Mouse (Mus musculus) thymus, adult 2 months (tissue): ENCODE data around the gene Tmem120b. TPM values are rescaled to one million over a fixed set of nuclear protein-coding genes. Genes with fewer than 3 reads are reported as not detected.

Experiments used
- DNase-seq: peaks from one replicate; pipeline ENCODE4 v3.0.0; 2021
- H3K27ac ChIP-seq: fragments of 200-500 bp; 2 replicates; pipeline ENCODE4 v1.5.1; 2012; ENCODE audit warnings: low read length, control low read depth; ENCODE audit not compliant: control insufficient read depth, insufficient read depth
- H3K27me3 ChIP-seq: fragments of 200-500 bp; 2 replicates; pipeline ENCODE4 v1.6.1; 2012; ENCODE audit warnings: mild to moderate bottlenecking, low read length, moderate library complexity, mixed read lengths; ENCODE audit not compliant: control insufficient read depth, insufficient read depth
- H3K36me3 ChIP-seq: fragments of 200-500 bp; 2 replicates; pipeline ENCODE4 v1.6.1; 2012; ENCODE audit warnings: mild to moderate bottlenecking, low read length, moderate library complexity; ENCODE audit not compliant: control insufficient read depth, insufficient read depth
- H3K4me1 ChIP-seq: fragments of 200-500 bp; replicated peaks from 2 replicates; pipeline ENCODE4 v1.6.1; 2012; ENCODE audit warnings: low read length; ENCODE audit not compliant: control insufficient read depth, insufficient read depth
- H3K4me3 ChIP-seq: fragments of 200-500 bp; 2 replicates; pipeline ENCODE4 v1.5.1; 2012; ENCODE audit warnings: mild to moderate bottlenecking, low read length, control low read depth, moderate library complexity; ENCODE audit not compliant: control insufficient read depth, insufficient read depth
- CTCF ChIP-seq: fragments of 200-500 bp; IDR thresholded peaks from 2 replicates; pipeline ENCODE4 v1.5.1; 2012; ENCODE audit warnings: mild to moderate bottlenecking, control low read depth, low read length, moderate library complexity, borderline replicate concordance; ENCODE audit not compliant: control insufficient read depth, poor library complexity, insufficient read depth; ENCODE audit errors: extremely low read depth
- POLR2A ChIP-seq: fragments of 200-500 bp; IDR thresholded peaks from 2 replicates; pipeline ENCODE4 v1.6.1; 2012; ENCODE audit warnings: mild to moderate bottlenecking, low read length, control low read depth, moderate library complexity; ENCODE audit not compliant: control insufficient read depth, poor library complexity, insufficient read depth; ENCODE audit errors: extremely low read depth
- WGBS: fragments of 180-500 bp; shearing (Covaris S2); methylation state at CpG from one replicate; pipeline ENCODE4 v1.1.7; 2018; 5-methylcytosine and 5-hydroxymethylcytosine counted together
- polyA plus RNA-seq: library from polyadenylated mRNA; depleted of rRNA; stranded (reverse); fragments of >200 nt; gene quantifications from 2 replicates; pipeline ENCODE4 v1.2.3, GENCODE M21; 2012

Tmem120b gene
- polyA plus RNA-seq, 1 experiment = 43.6 TPM

DNA sequence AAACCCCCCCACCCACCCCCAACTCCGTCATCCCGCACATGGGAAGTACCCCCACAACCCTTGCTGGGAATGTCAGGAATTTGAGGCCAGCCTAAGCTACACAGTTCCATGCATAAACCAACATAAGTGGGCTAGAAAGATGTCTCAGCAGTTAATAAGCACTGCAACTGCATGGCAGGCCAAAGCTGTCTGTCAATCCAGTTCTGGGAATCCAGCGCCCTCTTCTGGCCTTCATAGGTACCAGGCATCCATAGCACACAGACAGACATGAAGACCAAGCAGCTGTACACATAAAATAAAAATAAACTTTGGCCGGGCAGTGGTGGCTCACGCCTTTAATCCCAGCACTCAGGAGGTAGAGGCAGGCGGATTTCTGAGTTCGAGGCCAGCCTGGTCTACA is 87.2 kb downstream of the Tmem120b start:
- Histone ChIP-seq H3K4me3 (no peak overlapping the region), H3K27ac (no peak overlapping the region), H3K36me3 (peaks cover 51% of the 10 kb centered on the region), H3K27me3 (no peaks in the 10 kb centered on the region), H3K4me1 (peaks cover 24% of the 10 kb centered on the region)
- TF ChIP-seq CTCF (no peak), POLR2A (no peak)
- WGBS = 59% methylated on average over 7 of the region's 7 CpGs
- peak; percentile 79 for DNase-seq

DNA sequence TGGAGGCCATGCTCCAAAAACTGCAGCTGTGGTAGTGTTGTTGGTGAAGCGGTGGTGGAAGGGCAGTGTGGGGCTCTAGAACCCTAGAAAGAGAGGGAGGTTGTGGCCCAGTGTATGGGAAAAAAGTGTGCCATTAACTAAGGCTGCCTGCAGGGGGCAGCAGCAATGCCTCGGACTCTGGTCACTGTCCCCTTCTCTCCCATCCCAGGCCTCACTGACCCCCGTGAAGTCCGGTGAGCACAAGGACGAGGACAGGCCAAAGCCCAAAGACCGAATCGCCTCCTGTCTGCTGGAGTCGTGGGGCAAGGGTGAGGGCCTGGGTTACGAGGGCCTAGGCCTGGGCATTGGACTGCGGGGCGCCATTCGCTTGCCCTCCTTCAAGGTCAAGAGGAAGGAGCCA is 88.5 kb downstream of the Tmem120b start:
- no peak for DNase-seq
- no peak overlapping the region for H3K4me3 ChIP-seq
- TF ChIP-seq POLR2A (no peak), CTCF (peak; percentile 56; the same call in 1 of the 2 replicates)
- no peak overlapping the region for H3K27ac ChIP-seq
- WGBS = 93% methylated on average over 12 of the region's 12 CpGs
- H3K36me3 ChIP-seq = peaks cover 65% of the 10 kb centered on the region
- peaks cover 12% of the 10 kb centered on the region for H3K4me1 ChIP-seq
- H3K27me3 ChIP-seq = no peaks in the 10 kb centered on the region

DNA sequence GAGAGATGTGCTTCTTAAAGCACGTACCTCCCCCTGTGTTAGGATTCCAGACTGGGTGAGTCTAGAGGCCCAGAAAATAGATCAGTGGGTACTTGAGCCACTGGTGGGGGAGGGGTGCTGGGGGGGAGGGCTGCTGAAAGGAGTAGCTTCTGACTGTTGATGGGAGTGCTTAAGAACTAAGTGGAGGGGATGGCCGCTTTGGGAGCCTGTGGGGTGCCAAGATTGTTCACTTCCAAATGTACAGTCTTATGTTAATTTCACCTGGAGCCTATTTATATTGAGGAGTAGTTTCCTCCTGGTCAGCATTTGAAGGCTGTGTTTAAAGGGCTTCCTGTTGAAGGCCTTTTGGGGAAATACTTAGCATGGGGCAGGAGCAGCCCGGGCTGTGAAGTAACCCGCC is 89.8 kb downstream of the Tmem120b start:
- peaks cover 2% of the 10 kb centered on the region for H3K4me1 ChIP-seq
- H3K27ac ChIP-seq = no peak overlapping the region
- 97% methylated on average over 4 of the region's 4 CpGs for WGBS
- no peaks in the 10 kb centered on the region for H3K27me3 ChIP-seq
- DNase-seq = no peak
- no peak for TF ChIP-seq CTCF
- no peak for TF ChIP-seq POLR2A
- H3K4me3 ChIP-seq = no peak overlapping the region
- peaks cover 70% of the 10 kb centered on the region for H3K36me3 ChIP-seq

DNA sequence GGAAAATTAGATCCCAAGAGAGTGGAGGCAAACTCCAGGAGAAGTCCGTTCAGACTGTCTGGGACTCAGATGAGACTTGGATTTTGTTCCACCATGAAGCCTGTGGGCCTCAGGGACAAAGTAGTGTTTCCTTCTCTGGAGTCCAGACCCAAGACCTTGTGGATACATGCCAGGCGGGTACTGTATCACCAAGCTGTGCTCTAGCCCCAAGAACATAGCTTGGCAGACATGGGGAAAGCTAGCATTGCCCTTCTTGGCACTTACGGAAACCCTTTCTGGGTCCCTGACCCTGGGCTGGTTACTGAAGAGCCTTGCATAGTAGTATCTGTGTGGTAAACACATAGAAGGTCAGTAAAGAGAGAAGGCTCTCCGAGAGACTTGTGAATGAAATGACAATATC is 91.2 kb downstream of the Tmem120b start:
- H3K4me1 ChIP-seq = no peaks in the 10 kb centered on the region
- no peaks in the 10 kb centered on the region for H3K27me3 ChIP-seq
- 98% methylated on average over 4 of the region's 4 CpGs for WGBS
- no peak overlapping the region for H3K4me3 ChIP-seq
- H3K36me3 ChIP-seq = peaks cover 81% of the 10 kb centered on the region
- DNase-seq = no peak
- TF ChIP-seq CTCF (no peak), POLR2A (no peak)
- no peak overlapping the region for H3K27ac ChIP-seq

DNA sequence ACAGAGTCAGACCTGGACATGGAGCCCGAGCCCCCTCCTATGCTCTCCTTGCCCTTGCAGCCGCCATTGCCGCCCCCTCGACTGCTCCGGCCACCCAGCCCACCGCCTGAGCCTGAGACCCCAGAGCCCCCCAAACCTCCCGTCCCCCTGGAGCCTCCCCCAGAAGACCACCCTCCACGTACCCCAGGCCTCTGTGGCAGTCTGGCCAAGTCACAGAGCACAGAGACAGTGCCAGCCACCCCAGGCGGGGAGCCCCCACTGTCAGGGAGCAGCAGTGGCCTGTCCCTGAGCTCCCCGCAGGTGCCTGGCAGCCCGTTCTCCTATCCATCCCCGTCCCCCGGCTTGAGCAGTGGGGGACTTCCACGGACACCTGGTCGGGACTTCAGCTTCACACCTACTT is 91.7 kb downstream of the Tmem120b start:
- H3K27me3 ChIP-seq = no peaks in the 10 kb centered on the region
- DNase-seq = no peak
- peaks cover 84% of the 10 kb centered on the region for H3K36me3 ChIP-seq
- no peak overlapping the region for H3K4me3 ChIP-seq
- TF ChIP-seq CTCF = no peak
- WGBS = 98% methylated on average over 15 of the region's 15 CpGs
- no peaks in the 10 kb centered on the region for H3K4me1 ChIP-seq
- no peak overlapping the region for H3K27ac ChIP-seq

DNA sequence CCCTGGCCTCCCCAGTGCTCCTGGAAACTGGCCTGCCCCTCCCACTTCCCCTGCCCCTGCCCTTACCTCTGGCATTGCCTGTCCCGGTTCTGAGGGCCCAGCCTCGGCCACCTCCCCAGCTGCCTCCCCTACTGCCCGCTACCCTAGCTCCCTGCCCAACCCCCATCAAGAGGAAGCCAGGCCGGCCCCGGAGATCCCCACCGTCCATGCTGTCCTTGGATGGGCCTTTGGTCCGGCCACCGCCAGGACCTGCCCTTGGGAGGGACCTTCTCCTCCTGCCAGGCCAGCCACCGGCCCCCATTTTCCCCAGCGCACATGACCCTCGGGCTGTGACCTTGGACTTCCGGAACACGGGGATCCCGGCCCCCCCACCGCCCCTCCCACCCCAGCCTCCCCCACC is 92.1 kb downstream of the Tmem120b start:
- no peak overlapping the region for H3K4me3 ChIP-seq
- TF ChIP-seq CTCF = no peak
- no peak for TF ChIP-seq POLR2A
- H3K27ac ChIP-seq = no peak overlapping the region
- no peaks in the 10 kb centered on the region for H3K4me1 ChIP-seq
- peaks cover 84% of the 10 kb centered on the region for H3K36me3 ChIP-seq
- H3K27me3 ChIP-seq = no peaks in the 10 kb centered on the region
- 98% methylated on average over 15 of the region's 15 CpGs for WGBS
- DNase-seq = no peak

DNA sequence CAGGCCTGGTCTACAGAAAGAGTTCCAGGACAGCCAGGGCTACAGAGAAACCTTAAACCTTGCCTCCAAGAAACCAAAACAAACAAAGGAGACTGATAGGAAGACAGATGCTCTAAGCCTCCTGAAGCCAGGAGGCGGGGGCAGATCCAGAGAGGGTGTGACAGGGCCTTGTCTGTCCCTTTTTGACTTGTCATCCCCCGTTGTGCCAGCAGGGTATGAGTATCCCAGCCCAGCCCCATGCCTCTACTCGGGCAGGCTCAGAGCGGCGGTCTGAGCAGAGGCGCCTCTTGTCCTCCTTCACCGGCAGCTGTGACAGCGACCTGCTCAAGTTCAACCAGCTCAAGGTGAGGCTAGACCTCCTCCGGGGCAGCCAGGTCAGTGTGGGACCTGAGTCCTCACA is 94.7 kb downstream of the Tmem120b start:
- no peak overlapping the region for H3K27ac ChIP-seq
- DNase-seq = no peak
- peaks cover 9% of the 10 kb centered on the region for H3K4me1 ChIP-seq
- no peak for TF ChIP-seq CTCF
- TF ChIP-seq POLR2A = no peak
- WGBS = 96% methylated on average over 9 of the region's 9 CpGs
- H3K4me3 ChIP-seq = no peak overlapping the region
- H3K27me3 ChIP-seq = no peaks in the 10 kb centered on the region
- peaks cover 85% of the 10 kb centered on the region for H3K36me3 ChIP-seq
